Mouse (Mus musculus): ENCODE data around the gene Pex16. TPM values are rescaled to one million over a fixed set of nuclear protein-coding genes. Genes with fewer than 3 reads are reported as not detected.
"Not testable (repeated sequence)": the region's sequence is repeated elsewhere in the genome, so short reads cannot be mapped to it uniquely, and the experiment has no call there.

Pex16 gene
- total RNA-seq, 4 experiments from 2014 or later: 17.0 to 19.5 (median 17.7) TPM

GRCm38 (mm10) chr2:92388081-92388517 is 13.6 kb downstream of the Pex16 start:
- no peak for DNase-seq (ENCODE audit: low spot score in 2 of 2)

- peak; percentile 57 to 69 for DNase-seq (ENCODE audit: low spot score in 2 of 2)
Observed at GRCm38 (mm10) chr2:92388891-92389641, 14.6 kb downstream of the Pex16 start.

GRCm38 (mm10) chr2:92389645-92390044 is 15.2 kb downstream of the Pex16 start:
- no peak for DNase-seq (ENCODE audit: low spot score in 2 of 2)

DNA sequence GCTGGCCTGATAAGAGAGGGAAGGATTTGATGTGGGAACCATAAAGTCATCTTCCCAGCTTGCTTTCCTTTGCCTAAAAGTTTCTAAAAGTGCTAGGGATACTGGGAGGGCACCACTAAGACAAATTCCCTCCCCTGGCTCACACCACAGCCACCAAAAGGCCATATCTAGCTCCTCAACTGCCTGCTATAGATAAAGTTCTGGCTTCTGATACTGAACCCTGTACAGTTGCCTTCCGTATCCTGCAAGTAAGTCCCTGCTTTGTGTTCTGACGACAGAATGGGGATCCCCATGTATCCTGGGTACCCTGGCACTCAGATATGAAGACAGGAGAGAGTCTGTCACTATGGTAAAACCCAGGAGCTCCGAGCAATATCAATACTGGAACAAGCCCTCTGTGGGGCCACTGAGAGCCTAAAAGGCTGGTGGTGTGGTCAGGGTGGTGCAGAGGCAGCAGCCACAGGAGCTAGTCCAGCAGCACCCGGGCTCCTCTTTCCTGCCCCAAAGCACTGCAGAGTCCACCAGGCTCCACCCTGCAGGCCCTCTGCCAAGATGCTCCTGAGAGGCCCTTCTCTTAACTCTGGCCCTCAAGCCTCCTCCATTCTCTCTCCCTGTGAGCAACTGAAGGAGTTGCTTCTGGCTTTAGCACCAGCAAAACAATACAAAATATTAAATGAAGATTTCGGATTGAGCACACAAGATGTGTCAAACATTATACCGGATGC is 15.9 kb downstream of the Pex16 start:
- DNase-seq (ENCODE audit: low spot score in 2 of 2): no peak

- DNase-seq (ENCODE audit: low spot score in 2 of 2): no peak
Observed at GRCm38 (mm10) chr2:92391116-92391515, 16.6 kb downstream of the Pex16 start.

GRCm38 (mm10) chr2:92391703-92392317 is 17.3 kb downstream of the Pex16 start:
- DNase-seq (ENCODE audit: low spot score in 2 of 2): no peak

DNA sequence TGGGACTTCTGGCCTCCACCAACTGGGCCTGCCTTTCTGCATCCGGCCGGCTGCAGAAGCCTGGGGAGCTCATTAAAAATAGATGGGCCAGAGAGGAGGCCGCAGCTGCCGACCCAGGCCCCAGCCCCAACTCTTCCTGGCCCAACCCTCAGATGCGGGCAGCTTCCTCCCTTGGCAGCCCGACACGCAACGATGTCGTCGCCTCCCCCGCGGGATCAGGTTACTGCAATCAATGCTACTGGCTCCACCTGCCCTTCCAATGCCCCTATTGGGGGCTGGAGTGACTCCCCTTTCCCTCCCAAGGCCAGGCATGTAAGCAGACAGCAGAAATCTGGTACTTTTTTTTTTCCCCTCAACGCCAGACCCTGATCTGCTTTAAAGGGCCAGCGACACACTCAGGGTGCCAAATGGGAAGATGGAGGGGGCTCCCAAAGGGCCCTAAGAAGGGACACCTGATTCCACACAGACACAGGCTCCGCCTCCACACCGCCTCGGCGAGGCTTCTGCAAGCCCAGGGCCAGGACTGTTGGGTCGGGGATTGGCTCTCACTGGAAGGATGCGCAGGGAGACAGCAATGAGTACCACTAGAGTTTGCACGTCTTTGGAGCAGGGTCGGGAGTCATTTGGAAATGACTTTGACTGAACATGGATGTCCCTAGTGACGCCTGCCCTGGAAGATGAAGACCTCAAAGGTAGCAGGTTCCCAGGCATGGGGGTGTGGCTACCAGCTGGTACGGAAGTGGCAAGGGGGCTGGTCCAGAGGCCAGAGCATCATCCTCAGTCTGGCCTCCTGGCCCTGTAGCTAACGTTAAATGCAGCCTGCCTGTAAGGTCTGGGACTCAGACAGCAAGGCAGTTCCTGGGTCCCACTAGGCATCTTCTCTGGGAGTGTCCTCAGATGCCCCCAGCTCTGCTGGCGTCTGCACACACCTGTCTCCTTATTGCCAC is 18.1 kb downstream of the Pex16 start:
- no peak for DNase-seq (ENCODE audit: low spot score in 2 of 2)

GRCm38 (mm10) chr2:92395535-92395934 is 21.1 kb downstream of the Pex16 start:
- no peak for DNase-seq (ENCODE audit: low spot score in 2 of 2)

DNA sequence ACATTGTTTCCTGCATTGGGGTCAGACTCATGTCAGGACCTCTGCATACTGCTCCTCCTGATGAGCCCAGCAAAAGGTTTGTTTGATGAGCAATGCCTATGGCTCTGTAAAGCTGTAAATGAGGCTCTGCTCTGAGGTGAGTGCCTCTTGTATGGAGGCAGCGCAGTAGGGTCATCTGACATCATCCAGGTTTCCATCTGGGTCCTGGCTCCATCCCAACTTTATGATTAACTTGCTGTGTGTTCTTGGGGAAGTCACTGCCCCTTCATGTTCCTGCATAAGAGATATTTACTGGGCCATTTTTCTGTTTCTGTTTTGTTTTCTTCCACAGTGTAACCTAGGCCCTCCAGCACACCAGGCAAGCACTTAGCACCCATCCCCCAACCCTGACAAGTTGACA is 23.0 kb downstream of the Pex16 start:
- no peak for DNase-seq (ENCODE audit: low spot score in 2 of 2)

GRCm38 (mm10) chr2:92399877-92400276 is 25.4 kb downstream of the Pex16 start:
- not testable (repeated sequence) for DNase-seq (ENCODE audit: low spot score in 2 of 2)

DNA sequence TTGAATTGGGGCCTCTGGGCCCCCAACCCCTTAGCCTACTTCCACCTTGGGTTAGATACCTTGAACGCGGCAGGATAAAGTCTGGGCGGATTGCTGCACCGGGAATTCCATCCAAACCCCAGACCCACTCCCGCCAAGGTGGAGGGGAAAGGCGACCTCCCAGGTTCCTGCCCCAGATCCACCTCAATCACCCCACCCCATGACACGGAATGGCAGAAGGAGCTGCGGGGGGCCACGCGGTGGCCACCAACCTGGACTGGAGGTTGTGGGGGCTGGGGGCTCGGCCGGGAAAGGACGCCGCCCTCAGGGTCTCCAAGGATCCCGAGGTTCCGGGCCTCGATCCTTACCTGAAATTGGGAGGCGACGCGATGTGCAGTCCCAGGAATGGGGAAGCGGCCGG is 26.2 kb downstream of the Pex16 start:
- no peak for DNase-seq (ENCODE audit: low spot score in 2 of 2)

DNA sequence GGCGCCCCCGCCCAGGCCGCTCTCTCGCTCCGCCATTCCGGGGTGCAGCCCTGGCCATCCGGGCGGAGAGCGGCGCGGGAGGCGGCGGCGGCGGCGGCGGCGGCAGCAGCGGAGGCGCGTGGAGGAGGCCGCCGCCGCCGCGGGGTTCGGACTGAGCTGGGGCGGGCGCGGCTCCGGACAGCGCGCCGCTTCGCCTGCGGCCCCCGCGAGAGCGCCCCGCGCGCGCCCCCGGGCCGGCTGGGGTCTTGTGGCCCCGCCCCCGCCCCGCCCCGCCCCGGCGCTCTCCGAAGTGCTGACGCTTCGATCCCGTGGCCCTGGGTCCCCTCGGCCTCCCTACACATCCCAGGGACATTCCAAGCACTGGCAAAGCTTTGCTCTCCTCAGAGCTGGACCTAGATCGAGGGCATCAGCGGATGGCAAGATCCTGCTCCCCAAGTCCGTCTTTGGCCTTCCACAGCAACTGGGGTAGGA is 26.6 kb downstream of the Pex16 start, which contains the start of gene Mapk8ip1:
Mapk8ip1 (minus strand) TSS at position 173 of the 471 bp plus-strand sequence.
- no peak for DNase-seq (ENCODE audit: low spot score in 2 of 2)

DNA sequence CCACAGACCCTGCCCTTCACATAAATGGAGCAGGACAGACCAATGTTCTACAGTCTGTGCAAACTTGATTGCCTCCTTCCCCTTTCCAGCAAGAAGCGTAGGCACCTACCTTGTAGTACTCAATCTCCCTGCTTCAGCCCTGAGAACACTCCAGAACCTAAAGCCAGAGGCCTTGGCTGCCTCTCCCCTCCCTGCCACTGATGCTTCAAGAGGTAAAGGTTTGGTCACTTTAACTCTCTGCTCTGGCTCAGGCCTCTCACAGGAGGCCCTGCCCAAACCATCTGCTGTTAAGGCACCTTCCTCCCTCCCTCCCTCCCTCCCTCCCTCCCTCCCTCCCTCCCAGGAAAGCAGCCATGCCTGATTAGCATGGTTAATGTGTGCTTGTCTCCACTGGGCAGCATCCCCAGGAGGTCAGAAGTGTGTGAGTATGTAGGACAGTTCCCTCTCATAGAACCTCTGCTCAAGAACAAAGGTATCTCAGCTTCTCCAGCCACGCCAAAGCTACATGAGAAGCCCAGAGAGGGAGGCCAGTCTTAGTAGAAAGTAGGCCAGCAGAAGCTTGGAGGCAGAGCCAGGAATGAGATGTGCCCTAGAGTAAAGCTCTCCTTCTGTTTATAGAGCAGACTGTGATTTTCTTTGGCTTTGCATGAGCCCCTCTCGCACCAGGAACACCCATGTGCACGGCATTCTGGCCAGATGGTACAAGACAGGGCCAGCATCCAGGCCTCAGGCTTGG is 28.3 kb downstream of the Pex16 start:
- no peak for DNase-seq (ENCODE audit: low spot score in 2 of 2)

- DNase-seq (ENCODE audit: low spot score in 2 of 2): no peak
Observed at GRCm38 (mm10) chr2:92403776-92404319, 29.4 kb downstream of the Pex16 start.

- no peak for DNase-seq (ENCODE audit: low spot score in 2 of 2)
Observed at GRCm38 (mm10) chr2:92404737-92405136, 30.3 kb downstream of the Pex16 start.

DNA sequence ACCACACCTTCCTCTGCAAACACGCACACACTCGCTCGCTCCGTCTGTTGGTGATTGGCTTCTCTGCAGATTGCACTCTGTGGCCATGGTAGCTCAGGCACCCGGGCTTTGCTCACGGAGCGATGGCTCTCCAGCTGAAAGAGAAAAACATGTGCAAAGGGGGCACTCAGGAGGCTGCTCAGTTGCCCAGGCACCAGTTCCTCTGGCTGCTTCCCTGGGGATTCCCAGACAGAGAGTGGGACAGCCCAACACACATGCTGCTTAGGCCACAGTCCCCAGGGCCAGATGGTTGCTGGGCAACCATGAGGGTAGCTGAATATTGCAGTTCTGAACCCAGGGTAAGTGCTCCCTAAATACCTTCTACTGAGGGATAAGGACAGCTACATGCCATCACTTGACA is 31.2 kb downstream of the Pex16 start:
- DNase-seq (ENCODE audit: low spot score in 2 of 2): no peak

DNA sequence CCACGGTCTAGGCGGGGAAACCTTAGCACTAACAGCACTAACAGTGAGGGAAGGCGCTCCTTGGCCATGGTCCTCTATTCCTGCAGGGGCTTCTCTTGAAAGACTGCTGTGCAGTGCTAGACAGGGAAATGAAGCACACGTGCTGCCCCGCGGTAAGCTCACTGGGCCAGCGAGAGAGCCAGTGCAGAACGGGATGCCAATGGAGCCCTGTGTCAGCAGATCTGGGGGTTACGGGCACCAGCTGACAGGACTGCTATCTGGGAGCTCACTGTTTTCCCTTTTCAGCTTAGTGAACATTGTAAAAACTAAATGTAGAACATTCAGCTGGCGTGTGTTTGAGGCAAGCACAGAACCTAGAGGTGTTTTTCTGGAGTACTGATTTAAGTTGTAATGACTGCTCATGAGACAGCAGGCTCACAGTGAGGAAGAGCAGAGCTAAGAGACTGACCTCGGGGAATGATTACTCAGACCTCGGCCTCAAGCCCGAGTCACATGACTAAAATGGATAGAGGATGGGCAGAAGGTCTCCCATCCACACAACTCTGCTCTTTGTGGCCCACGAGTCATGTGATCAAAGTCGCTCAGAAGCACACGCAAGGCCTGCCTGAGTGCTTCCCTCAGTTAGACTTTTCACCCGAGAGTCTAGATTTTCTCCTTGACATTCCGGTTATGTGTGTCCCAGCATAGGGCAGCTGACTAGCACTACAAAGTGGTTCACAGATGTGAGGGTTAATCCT is 34.0 kb downstream of the Pex16 start:
- no peak for DNase-seq (ENCODE audit: low spot score in 2 of 2)

- no peak for DNase-seq (ENCODE audit: low spot score in 2 of 2)
Observed at GRCm38 (mm10) chr2:92411705-92412104, 37.2 kb downstream of the Pex16 start.

GRCm38 (mm10) chr2:92421723-92422387 is 47.4 kb downstream of the Pex16 start:
- DNase-seq (ENCODE audit: low spot score in 2 of 2): no peak
